Mouse (Mus musculus) layer of hippocampus, adult 6 months (tissue): ENCODE data around the gene Odf2l. TPM values are rescaled to one million over a fixed set of nuclear protein-coding genes. Genes with fewer than 3 reads are reported as not detected.

Source experiments
- long read RNA-seq, 2 experiments: library from polyadenylated mRNA; unstranded; transcript quantifications; one replicate each; pipeline ENCODE4 v2.0.0; 2019 to 2020
- polyA plus RNA-seq: library from polyadenylated mRNA; unstranded; fragments of <200 nt; fragmentation: Nextera tagmentation; gene quantifications from 2 replicates; pipeline ENCODE4 v1.2.3, GENCODE M21; 2021

The Odf2l gene
- polyA plus RNA-seq, result 4.1 and 4.7 TPM in 2 replicates
- long read RNA-seq, experiment 1, partial matches to known transcripts, result 2 of 7 reads
- long read RNA-seq, experiment 1, other reads (novel, unspliced or antisense), result 5 of 7 reads
- long read RNA-seq, experiment 2, partial matches to known transcripts, result 3 of 19 reads
- long read RNA-seq, experiment 2, other reads (novel, unspliced or antisense), result 11 of 19 reads

DNA sequence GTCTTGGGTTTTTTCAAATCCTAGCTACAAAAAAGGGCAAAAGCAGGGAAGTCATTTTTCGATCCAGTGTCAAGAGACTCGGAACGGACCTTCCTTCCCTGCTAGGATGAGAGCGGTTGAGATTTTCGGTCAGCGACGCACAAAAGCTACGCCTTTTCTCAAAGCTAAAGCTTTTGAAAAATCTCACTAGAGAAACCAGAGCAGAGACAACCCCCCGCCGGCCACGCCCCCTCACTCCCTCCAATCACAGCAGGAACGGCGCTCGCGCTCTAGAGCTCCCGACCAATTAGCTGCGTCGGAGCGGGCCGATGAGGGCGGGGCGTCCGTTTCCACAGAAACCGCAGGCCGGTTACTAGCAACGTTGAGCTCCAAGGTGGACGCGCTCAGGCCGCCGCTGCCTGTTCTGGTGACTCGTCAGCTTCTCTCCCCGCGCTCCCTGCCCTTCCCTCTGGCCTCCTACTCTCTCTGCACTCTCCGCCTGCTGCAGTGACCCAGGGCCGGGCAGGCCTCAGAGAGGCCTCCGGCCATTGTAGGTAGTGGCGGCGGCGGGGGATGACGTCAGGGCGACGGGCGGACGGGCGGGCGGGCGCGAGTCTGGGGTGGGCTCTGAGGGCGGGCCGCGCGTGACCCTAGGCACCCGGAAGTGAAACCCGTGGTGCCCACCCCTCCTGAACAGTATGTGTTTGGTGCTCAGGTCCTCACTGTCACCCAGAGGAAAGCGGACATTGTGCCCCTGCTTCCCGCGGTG is at the start of gene Odf2l:
Gene Odf2l, plus strand, starts transcription at position 335 of the 748 bp plus-strand sequence.

DNA sequence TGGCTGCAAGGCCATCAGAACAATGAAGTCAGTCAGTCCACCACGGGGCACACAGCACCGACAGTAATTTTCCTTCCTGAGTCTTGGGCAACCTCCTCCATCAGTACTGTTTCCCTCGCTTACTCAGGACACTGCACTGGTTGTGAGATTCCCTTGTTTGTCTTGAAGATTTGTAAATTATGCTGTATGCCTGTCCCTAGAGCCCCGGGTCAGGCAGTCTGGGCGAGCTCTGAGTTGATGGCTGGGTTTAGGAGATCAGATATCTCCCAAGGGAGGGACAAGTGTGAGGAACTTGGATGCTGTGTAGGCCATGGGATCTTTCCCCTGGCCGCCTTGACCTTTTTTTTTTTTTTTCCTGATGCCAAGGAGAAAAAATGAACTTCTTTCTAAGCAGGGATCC is 19.1 kb upstream of the Odf2l start, which contains the start of gene Clca2:
Gene Clca2, minus strand, starts transcription at position 153 of the 400 bp plus-strand sequence.

Other genes with a start within 250 kb of the Odf2l start
- not detected in 2 replicates for gene Clca4b, start 186.1 kb upstream of the Odf2l start, polyA plus RNA-seq
- gene Clca4a, start 143.5 kb upstream of the Odf2l start, polyA plus RNA-seq, result not detected in 2 replicates
- gene Clca1, start 85.8 kb upstream of the Odf2l start, polyA plus RNA-seq, result not detected in 2 replicates
- not detected in 2 replicates for gene Clca2, start 19.1 kb upstream of the Odf2l start, polyA plus RNA-seq
- not detected in 2 replicates for gene Col24a1, start 173.9 kb downstream of the Odf2l start, polyA plus RNA-seq